Mouse (Mus musculus) midbrain, embryonic 15.5 days (tissue): ENCODE data around the gene Fgr. TPM values are rescaled to one million over a fixed set of nuclear protein-coding genes. Genes with fewer than 3 reads are reported as not detected.

Experiments
- ATAC-seq: fragments of 200-750 bp; cut with Nextera tagmentation; replicated peaks from 2 replicates; pipeline ENCODE4 v1.8.0; 2017; ENCODE audit warnings: moderate TSS enrichment
- H3K27ac ChIP-seq: fragments of 300-500 bp; sonication (generic); 2 replicates; pipeline ENCODE4 v1.5.1; 2015; ENCODE audit warnings: mild to moderate bottlenecking, inconsistent platforms
- H3K27me3 ChIP-seq: fragments of 300-500 bp; sonication (generic); replicated peaks from 2 replicates; pipeline ENCODE4 v1.6.1; 2015; ENCODE audit warnings: inconsistent platforms
- H3K36me3 ChIP-seq: fragments of 300-500 bp; sonication (generic); replicated peaks from 2 replicates; pipeline ENCODE4 v1.6.1; 2015; ENCODE audit warnings: inconsistent platforms
- H3K4me1 ChIP-seq: fragments of 300-500 bp; sonication (generic); 2 replicates; pipeline ENCODE4 v1.6.1; 2015; ENCODE audit warnings: inconsistent platforms
- H3K4me2 ChIP-seq: fragments of 300-500 bp; sonication (generic); 2 replicates; pipeline ENCODE4 v1.6.1; 2015; ENCODE audit warnings: inconsistent platforms, mild to moderate bottlenecking, moderate library complexity
- H3K4me3 ChIP-seq: fragments of 300-500 bp; sonication (generic); 2 replicates; pipeline ENCODE4 v1.5.1; 2015; ENCODE audit warnings: mild to moderate bottlenecking, inconsistent platforms
- H3K9ac ChIP-seq: fragments of 300-500 bp; sonication (generic); 2 replicates; pipeline ENCODE4 v1.6.1; 2015; ENCODE audit warnings: mild to moderate bottlenecking, inconsistent platforms
- H3K9me3 ChIP-seq: fragments of 300-500 bp; sonication (generic); 2 replicates; pipeline ENCODE4 v1.6.1; 2016; ENCODE audit warnings: inconsistent platforms
- WGBS: fragments of 180-500 bp; shearing (Covaris S2); methylation state at CpG from one replicate; pipeline ENCODE4 v1.1.7; 2015; ENCODE audit warnings: mixed read lengths; 5-methylcytosine and 5-hydroxymethylcytosine counted together
- polyA plus RNA-seq: library from polyadenylated mRNA; unstranded; fragments of >200 nt; fragmentation: Nextera tagmentation; extraction: Ambion mirVana; gene quantifications from 2 replicates; pipeline ENCODE4 v1.2.1, GENCODE M21; 2015

Fgr gene
- polyA plus RNA-seq, 1 experiment from 2014 or later, result 0.06 TPM

DNA sequence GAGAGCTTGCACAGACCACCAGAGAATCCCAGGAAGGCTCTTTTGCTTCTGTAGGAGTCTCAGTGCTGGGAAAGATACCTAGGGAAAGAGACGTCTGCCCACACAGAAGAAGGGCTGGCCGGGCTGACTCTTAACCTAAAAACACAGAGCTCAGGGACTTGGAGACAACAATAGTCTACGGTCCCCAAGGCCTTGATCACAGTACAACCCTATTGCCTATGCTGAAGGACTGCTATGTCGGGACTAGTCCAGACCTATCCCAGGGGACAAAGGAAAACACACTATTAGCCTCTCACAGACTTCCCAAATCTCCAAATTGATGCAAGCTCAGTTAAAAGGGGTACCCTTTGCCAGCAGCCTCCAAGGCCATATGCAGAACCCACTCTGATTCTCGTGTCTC lies 12.0 kb upstream of the Fgr start:
- 73% methylated on average over 5 of the region's 5 CpGs for WGBS
- H3K4me1 ChIP-seq, result peaks cover 25% of the 10 kb centered on the region
- H3K36me3 ChIP-seq, result no peaks in the 10 kb centered on the region
- no peak for ATAC-seq
- H3K4me2 ChIP-seq, result no peak overlapping the region
- H3K9ac ChIP-seq, result no peak overlapping the region
- no peak overlapping the region for H3K4me3 ChIP-seq
- H3K27me3 ChIP-seq, result no peaks in the 10 kb centered on the region
- no peak overlapping the region for H3K27ac ChIP-seq
- no peaks in the 10 kb centered on the region for H3K9me3 ChIP-seq

DNA sequence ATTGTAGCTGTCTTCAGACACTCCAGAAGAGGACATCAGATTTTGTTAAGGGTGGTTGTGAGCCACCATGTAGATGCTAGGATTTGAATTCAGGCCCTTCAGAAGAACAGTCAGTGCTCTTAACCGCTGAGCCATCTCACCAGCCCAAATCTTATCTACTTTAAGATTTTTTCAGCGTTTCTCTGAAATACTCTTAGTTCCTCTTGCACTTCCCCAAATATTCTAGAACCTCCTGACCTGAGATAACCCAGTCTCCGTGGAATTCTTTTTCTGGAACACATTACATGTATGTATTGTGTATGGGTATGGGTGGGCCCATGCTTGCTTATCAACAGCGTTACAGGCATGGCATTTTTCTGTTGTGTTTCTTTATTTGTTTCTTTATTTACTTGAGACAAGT lies 11.3 kb upstream of the Fgr start:
- Histone ChIP-seq H3K27ac (no peak overlapping the region), H3K4me2 (no peak overlapping the region), H3K4me1 (peaks cover 25% of the 10 kb centered on the region), H3K36me3 (no peaks in the 10 kb centered on the region), H3K4me3 (no peak overlapping the region), H3K9me3 (no peaks in the 10 kb centered on the region), H3K27me3 (no peaks in the 10 kb centered on the region), H3K9ac (no peak overlapping the region)
- no peak for ATAC-seq
- WGBS, result 96% methylated on average over 4 of the region's 4 CpGs

DNA sequence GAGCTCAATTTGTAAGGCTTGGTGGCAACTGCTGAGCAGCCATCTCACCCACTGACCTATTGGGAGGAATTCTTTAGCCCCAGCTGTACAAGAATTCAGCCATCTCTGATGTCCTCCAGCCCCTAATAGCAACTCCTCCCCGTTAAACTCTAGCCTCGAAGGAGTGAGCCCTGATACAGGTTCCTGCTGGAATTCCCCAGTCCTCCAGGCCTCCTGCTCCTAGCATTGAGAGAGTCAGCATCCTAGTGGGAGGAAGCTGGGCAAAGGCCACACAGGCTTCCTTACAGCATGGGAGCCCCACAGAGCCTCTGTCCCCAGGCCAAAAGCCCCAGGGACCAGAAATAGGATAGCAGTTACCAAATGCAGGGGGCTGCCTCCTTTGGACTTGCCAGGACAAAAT lies 10.5 kb upstream of the Fgr start:
- WGBS, result 35% methylated on average over 2 of the region's 2 CpGs
- ATAC-seq, result no peak
- no peaks in the 10 kb centered on the region for H3K9me3 ChIP-seq

DNA sequence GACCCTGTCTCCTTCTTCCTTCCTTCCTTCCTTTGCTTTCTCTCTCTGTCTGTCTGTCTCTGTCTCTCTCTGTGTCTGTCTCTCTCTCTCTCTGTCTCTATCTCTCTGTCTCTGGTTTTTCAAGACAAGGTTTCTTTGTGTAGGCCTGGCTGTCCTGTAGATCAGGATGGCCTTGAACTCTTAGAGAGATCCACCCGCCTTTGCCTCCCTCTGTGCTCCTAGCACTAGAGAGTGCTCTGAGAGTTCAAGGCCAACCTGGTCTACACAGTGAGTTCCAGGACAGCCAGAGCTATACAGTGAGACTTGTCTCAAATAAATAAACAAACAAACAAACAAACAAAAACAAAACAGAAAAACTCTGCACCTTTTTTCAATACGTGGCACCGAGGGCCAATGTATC lies 9.8 kb upstream of the Fgr start:
- no peak overlapping the region for H3K4me2 ChIP-seq
- H3K36me3 ChIP-seq, result no peaks in the 10 kb centered on the region
- peaks cover 19% of the 10 kb centered on the region for H3K4me1 ChIP-seq
- H3K27me3 ChIP-seq, result no peaks in the 10 kb centered on the region
- WGBS, result 39% methylated on average over 3 of the region's 3 CpGs
- no peak overlapping the region for H3K4me3 ChIP-seq
- H3K27ac ChIP-seq, result peak overlapping the region; percentile 40; the same call in 1 of the 2 replicates
- H3K9ac ChIP-seq, result no peak overlapping the region
- no peaks in the 10 kb centered on the region for H3K9me3 ChIP-seq
- ATAC-seq, result no peak

More for the DNA sequence above, 10.5 kb upstream of the Fgr start:
- H3K4me2 ChIP-seq, result no peak overlapping the region
- no peak overlapping the region for H3K27ac ChIP-seq
- H3K4me1 ChIP-seq, result peaks cover 25% of the 10 kb centered on the region
- H3K9ac ChIP-seq, result no peak overlapping the region
- H3K4me3 ChIP-seq, result no peak overlapping the region
- no peaks in the 10 kb centered on the region for H3K27me3 ChIP-seq
- no peaks in the 10 kb centered on the region for H3K36me3 ChIP-seq

DNA sequence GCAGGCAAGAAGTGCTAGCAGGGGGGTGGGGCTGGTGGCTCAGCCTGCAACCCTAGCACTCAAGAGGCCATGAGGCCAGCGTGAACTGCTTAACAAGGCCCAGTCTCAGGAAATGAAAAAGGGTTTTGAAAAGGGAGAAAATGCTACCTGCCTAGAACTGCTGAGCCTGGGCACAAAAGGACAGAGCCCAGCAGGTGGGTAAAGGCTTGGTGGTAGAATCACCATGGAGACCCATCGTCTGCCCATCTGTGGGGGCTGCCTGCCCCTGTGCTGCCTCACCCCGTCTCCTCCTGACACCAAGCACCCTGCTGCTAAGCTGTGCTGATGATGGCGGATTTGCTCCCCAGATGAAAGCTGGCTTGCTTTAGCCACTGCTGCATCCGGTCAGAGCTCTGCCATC lies 9.4 kb upstream of the Fgr start:
- no peaks in the 10 kb centered on the region for H3K36me3 ChIP-seq
- ATAC-seq, result no peak
- WGBS, result 9% methylated on average over 5 of the region's 5 CpGs
- peak overlapping the region; percentile 40; the same call in 1 of the 2 replicates for H3K27ac ChIP-seq
- no peaks in the 10 kb centered on the region for H3K27me3 ChIP-seq
- H3K4me3 ChIP-seq, result no peak overlapping the region
- no peaks in the 10 kb centered on the region for H3K9me3 ChIP-seq
- peaks cover 14% of the 10 kb centered on the region for H3K4me1 ChIP-seq
- H3K9ac ChIP-seq, result no peak overlapping the region
- H3K4me2 ChIP-seq, result no peak overlapping the region

DNA sequence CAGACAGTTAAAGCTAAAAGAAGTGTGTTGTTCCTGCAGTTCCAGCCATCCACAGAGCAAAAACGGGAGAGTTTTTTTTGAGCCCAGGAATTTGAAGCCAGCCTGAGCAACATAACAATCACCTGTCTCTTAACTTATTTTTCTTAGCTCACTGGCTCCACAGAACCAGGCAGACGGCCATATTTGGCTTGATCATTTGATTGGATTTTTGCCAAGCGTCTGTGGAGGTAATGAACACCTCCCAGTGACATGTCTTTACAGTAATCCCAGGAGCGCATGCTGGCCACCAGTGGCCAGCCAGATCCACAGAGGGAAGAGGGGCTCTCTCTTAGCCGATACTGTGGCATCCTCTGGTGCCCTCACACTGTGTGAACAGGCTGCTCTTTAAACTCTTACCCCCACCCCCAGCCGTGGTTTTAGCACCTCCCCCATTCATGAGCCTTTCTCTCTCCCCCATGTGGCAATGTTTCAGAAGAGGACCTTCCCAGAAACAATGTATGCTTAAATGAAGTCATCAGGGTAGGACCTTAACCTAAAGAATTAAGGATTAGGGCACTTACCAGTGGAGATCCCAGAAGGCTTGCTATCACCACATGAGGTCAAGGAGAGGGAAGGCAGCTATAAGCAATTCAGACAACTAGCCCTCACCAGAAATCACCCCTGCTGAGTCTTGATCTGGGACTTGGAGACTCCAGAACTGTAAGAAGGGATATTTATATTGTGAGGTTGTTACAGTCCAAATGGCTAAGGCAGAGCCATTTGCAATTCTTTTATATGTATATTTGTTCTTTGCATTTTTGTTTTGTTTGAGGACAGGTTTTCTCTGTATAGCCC lies 5.6 kb upstream of the Fgr start:
- Histone ChIP-seq H3K27ac (no peak overlapping the region), H3K4me1 (peaks cover 10% of the 10 kb centered on the region; the same call in 1 of the 2 replicates), H3K36me3 (no peaks in the 10 kb centered on the region), H3K9ac (no peak overlapping the region), H3K9me3 (no peaks in the 10 kb centered on the region), H3K27me3 (no peaks in the 10 kb centered on the region), H3K4me2 (no peak overlapping the region), H3K4me3 (no peak overlapping the region)
- no peak for ATAC-seq
- 37% methylated on average over 6 of the region's 6 CpGs for WGBS

DNA sequence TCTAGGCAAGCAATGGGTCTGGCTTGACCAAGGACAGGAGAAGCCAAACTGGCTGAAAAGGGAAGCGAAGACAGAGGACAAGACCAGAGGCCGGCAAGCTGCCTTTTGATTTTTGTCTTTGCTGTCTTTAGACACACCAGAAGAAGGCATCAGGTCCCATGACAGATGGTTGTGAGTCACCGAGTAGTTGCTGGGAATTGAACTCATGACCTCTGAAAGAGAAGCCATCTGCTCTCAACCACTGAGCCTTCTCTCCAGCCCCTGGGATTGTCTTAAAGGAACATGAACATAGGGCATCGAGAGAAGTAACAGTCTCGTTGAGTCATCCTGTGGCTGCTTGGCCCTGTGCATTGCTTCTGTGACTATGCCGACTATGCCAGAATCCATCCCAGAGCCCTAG lies 2.3 kb upstream of the Fgr start:
- Histone ChIP-seq H3K27me3 (peaks cover 9% of the 10 kb centered on the region; the same call in 1 of the 2 replicates), H3K36me3 (no peaks in the 10 kb centered on the region), H3K27ac (no peak overlapping the region), H3K4me2 (no peak overlapping the region), H3K4me3 (no peak overlapping the region), H3K4me1 (peaks cover 29% of the 10 kb centered on the region), H3K9ac (no peak overlapping the region), H3K9me3 (no peaks in the 10 kb centered on the region)
- 81% methylated on average over 6 of the region's 6 CpGs for whole genome bisulfite sequencing
- no peak for ATAC-seq

DNA sequence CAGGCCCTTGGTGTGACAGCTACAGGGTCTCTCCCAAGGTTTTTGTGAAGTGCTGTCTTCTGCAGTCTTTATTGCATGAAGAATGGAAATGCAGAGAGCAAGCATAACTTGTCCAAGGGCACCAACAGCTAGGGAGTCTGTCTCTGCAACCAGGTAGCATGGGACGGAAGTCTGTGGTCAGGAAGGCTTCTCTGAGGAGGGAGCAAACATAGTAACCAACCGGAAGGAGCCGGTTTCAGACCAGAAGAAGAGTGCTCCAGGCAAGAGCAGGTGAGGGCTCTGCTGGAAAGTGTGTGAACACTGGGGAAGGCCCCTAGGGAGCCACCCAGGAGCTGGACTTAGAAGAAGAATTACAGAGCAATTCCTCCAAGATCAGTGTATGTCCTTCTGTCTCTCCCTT lies 1.8 kb upstream of the Fgr start:
- Histone ChIP-seq H3K4me3 (no peak overlapping the region), H3K27me3 (peaks cover 9% of the 10 kb centered on the region; the same call in 1 of the 2 replicates), H3K9ac (no peak overlapping the region), H3K9me3 (no peaks in the 10 kb centered on the region), H3K4me1 (peaks cover 29% of the 10 kb centered on the region), H3K36me3 (no peaks in the 10 kb centered on the region), H3K27ac (no peak overlapping the region), H3K4me2 (no peak overlapping the region)
- 78% methylated on average over 3 of the region's 3 CpGs for WGBS
- no peak for ATAC-seq

DNA sequence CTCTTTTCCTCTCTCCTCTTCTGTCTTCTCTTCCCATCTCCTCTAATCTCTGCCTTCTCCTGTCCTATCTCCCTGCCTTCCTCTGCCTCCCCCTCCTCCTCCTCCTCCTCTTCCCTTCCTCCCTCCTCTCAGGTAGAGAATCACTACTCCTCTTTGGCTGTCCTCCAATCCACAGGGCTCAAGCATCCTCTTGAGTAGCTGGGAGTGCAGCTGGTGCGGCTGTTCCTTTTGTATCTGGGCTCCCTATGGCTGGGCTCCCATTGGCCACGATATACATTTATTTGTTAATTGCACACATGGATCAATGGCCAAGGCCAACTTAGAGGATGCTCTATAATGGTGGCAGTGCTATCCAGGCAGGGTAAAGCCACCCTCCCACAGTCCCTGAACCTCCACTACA lies 1.3 kb upstream of the Fgr start:
- H3K9me3 ChIP-seq, result no peaks in the 10 kb centered on the region
- H3K4me2 ChIP-seq, result no peak overlapping the region
- WGBS, result 22% methylated on average over 2 of the region's 2 CpGs
- no peak for ATAC-seq
- H3K27me3 ChIP-seq, result peaks cover 9% of the 10 kb centered on the region; the same call in 1 of the 2 replicates
- H3K9ac ChIP-seq, result no peak overlapping the region
- H3K4me1 ChIP-seq, result peaks cover 29% of the 10 kb centered on the region
- H3K36me3 ChIP-seq, result no peaks in the 10 kb centered on the region
- H3K27ac ChIP-seq, result 0 out of 2 replicates have a peak overlapping the region, but pooled peaks have one; percentile 9
- no peak overlapping the region for H3K4me3 ChIP-seq

DNA sequence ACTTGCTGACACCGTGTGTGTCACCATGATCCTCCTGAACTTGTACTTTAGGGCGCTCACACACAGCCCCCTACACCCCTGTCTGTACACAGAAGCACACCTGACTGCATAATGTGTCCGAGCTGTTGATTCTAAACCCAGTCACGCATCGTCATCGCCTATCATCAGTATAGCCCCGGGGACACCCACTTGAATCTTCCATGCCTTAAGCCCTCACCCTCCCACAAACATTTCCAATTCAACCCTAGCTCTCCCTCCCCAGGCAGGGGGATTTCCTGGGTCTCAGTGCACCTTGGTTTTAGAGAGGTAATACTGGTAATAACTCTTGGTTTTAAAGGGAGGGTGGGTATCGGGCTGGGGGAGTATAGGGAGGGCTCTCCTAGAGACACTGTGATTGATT lies 709 bp upstream of the Fgr start:
- Histone ChIP-seq H3K36me3 (no peaks in the 10 kb centered on the region), H3K4me3 (no peak overlapping the region), H3K4me2 (no peak overlapping the region), H3K27me3 (peaks cover 9% of the 10 kb centered on the region; the same call in 1 of the 2 replicates), H3K9me3 (no peaks in the 10 kb centered on the region), H3K9ac (no peak overlapping the region), H3K4me1 (peaks cover 29% of the 10 kb centered on the region), H3K27ac (no peak overlapping the region)
- ATAC-seq, result no peak
- 32% methylated on average over 8 of the region's 8 CpGs for WGBS

DNA sequence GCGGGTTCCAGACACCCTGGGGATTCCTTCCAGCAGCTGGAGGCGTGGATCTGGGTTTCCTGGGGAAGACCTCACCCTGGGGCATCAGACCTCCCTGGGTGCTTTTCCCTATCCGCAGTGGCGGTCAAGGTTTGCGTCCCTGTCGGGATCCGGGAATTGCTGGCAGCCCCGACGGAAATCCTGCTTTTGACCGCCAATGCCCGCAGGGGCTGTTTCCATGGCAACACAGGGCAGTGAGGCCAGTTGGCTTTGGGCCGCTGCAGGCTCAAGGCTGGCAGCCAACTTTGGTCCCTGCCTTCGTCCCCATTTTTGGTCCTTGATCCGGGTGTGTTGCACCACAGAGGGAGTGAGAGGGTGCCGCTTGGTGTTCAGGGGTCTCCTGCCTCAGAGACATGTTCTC lies 1.0 kb downstream of the Fgr start:
- no peaks in the 10 kb centered on the region for H3K9me3 ChIP-seq

DNA sequence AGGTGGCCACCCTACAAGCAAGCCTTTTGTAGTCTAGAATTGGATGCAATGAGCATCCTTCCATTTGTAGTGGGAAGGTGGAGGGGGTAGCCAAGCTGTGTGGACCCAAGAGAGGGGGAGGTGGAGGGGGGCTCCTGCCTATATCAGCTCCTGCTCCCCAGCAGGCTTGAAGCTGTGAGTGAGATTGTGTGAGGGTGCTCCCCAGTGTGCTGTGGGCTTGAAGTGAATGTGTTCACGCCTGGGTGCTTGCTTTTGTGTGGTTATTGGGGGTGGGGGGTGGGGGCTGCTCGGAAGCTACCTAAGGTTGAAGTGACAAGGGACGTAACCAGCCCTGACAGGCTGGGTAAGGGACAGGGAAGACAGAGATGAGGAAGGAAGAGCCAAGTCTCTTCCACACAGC lies 1.9 kb downstream of the Fgr start:
- H3K4me3 ChIP-seq, result no peak overlapping the region
- ATAC-seq, result no peak
- H3K27ac ChIP-seq, result no peak overlapping the region
- no peak overlapping the region for H3K9ac ChIP-seq
- H3K4me2 ChIP-seq, result no peak overlapping the region
- no peaks in the 10 kb centered on the region for H3K9me3 ChIP-seq
- H3K36me3 ChIP-seq, result no peaks in the 10 kb centered on the region
- peaks cover 29% of the 10 kb centered on the region for H3K4me1 ChIP-seq
- WGBS, result 29% methylated on average over 3 of the region's 3 CpGs
- H3K27me3 ChIP-seq, result peaks cover 9% of the 10 kb centered on the region; the same call in 1 of the 2 replicates

More for the DNA sequence above, 1.0 kb downstream of the Fgr start:
- H3K27me3 ChIP-seq, result peaks cover 9% of the 10 kb centered on the region; the same call in 1 of the 2 replicates
- ATAC-seq, result no peak
- 0 out of 2 replicates have a peak overlapping the region, but pooled peaks have one; percentile 9 for H3K27ac ChIP-seq
- peaks cover 29% of the 10 kb centered on the region for H3K4me1 ChIP-seq
- H3K9ac ChIP-seq, result no peak overlapping the region
- 0 out of 2 replicates have a peak overlapping the region, but pooled peaks have one; percentile 6 for H3K4me3 ChIP-seq
- no peaks in the 10 kb centered on the region for H3K36me3 ChIP-seq
- peak overlapping the region; percentile 29 for H3K4me2 ChIP-seq
- WGBS, result under 1% methylated on average over 15 of the region's 15 CpGs

DNA sequence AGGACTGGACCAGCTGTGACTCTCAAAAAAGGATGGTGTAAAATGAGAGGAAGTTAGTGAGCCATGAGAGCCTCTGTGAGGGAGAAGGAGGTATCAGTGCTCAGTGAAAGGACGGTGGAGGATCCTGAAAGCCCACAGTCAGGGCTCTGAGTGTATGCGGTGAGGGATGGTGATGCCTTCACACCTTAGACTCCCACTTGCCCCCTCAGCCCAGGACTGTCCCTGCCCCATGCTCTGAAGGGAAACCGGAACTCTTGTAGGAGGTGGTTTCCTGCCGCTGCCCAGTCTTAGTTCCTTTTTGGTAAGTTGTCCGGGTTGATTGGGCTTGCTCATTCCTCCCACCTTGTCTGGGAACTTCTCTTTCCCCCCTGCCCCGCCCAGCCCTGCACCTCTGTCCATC lies 2.8 kb downstream of the Fgr start:
- H3K27me3 ChIP-seq, result peaks cover 9% of the 10 kb centered on the region; the same call in 1 of the 2 replicates
- H3K9ac ChIP-seq, result no peak overlapping the region
- peaks cover 29% of the 10 kb centered on the region for H3K4me1 ChIP-seq
- no peak for ATAC-seq
- H3K4me2 ChIP-seq, result no peak overlapping the region
- no peak overlapping the region for H3K4me3 ChIP-seq
- no peaks in the 10 kb centered on the region for H3K9me3 ChIP-seq
- H3K36me3 ChIP-seq, result no peaks in the 10 kb centered on the region
- no peak overlapping the region for H3K27ac ChIP-seq
- 85% methylated on average over 6 of the region's 6 CpGs for WGBS
